Mouse (Mus musculus): ENCODE measurements around the gene Gm44973. TPM values are rescaled to one million over a fixed set of nuclear protein-coding genes. Genes with fewer than 3 reads are reported as not detected.

The Gm44973 gene
- polyA plus RNA-seq, 1 experiment from 2014 or later, result 2.0 TPM

GRCm38 (mm10) chr7:5037467-5037866, 22.2 kb downstream of the Gm44973 start:
- Histone ChIP-seq H3K9ac (no peak overlapping the region), H3K27ac (peak overlapping the region; percentile 96), H3K4me1 (no peaks in the 10 kb centered on the region), H3K4me3 (replicated peaks) (peak overlapping the region; percentile 65), H3K27me3 (replicated peaks) (no peaks in the 10 kb centered on the region), H3K36me3 (peaks cover 38% of the 10 kb centered on the region), H3K9me3 (no peaks in the 10 kb centered on the region), H3K4me2 (peak overlapping the region; percentile 54)
- 88% methylated on average over 8 of the region's 8 CpGs for WGBS
- no peak for ATAC-seq (ENCODE audit: insufficient read depth, low FRiP score, low read depth)

DNA sequence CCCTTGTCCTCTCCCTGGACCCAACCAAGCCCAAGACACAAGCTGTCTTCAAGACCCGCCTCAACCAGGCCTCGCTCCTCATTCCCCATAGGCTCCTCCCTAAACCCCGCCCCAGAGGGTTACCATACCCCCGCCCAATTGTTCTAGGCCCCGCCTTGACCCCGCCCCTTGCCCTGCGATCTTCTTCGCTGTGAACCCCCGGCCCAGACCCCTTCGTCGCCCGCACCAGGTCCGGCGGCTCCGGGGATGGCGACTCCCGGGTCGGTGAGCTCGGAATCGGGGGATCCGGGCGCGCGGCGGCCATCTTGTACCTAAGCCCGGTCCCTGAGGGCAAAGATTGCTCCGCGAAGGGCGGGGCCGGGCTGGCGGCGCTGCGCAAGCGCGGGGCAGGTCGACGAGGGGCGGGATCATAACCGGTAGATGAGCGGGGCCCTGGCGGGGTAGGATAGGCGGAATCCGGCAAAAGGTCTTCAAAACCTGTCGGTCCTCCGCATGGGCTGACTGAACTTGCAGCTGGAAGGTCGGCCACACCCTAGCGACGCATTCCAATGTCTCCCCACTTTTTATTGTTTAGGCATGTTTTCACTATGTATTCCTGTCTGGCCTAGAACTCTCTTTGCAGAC, 22.9 kb downstream of the Gm44973 start, which contains the start of gene Zfp784:
Zfp784 (minus strand) TSS at position 338 of the 624 bp plus-strand sequence.
- H3K27me3 ChIP-seq (replicated peaks), result no peaks in the 10 kb centered on the region
- WGBS, result under 1% methylated on average over 48 of the region's 48 CpGs
- H3K36me3 ChIP-seq, result peaks cover 30% of the 10 kb centered on the region
- ATAC-seq (ENCODE audit: insufficient read depth, low FRiP score, low read depth), result peak; percentile 98
- peak within 1 kb of the TSS; percentile 65 for H3K4me3 ChIP-seq (replicated peaks)
- H3K4me1 ChIP-seq, result no peaks in the 10 kb centered on the region
- H3K27ac ChIP-seq, result peak within 1 kb of the TSS; percentile 96
- no peaks in the 10 kb centered on the region for H3K9me3 ChIP-seq
- peak within 1 kb of the TSS; percentile 58 for H3K9ac ChIP-seq
- H3K4me2 ChIP-seq, result peak within 1 kb of the TSS; percentile 54

GRCm38 (mm10) chr7:5038940-5039339, 23.6 kb downstream of the Gm44973 start:
- no peak for ATAC-seq (ENCODE audit: insufficient read depth, low FRiP score, low read depth)
- Histone ChIP-seq H3K4me3 (replicated peaks) (peak overlapping the region; percentile 65), H3K27ac (peak overlapping the region; percentile 96), H3K9ac (peak overlapping the region; percentile 58; the same call in 1 of the 2 replicates), H3K9me3 (no peaks in the 10 kb centered on the region), H3K27me3 (replicated peaks) (no peaks in the 10 kb centered on the region), H3K4me2 (peak overlapping the region; percentile 54), H3K4me1 (no peaks in the 10 kb centered on the region), H3K36me3 (peaks cover 23% of the 10 kb centered on the region)
- 15% methylated on average over 5 of the region's 5 CpGs for WGBS

DNA sequence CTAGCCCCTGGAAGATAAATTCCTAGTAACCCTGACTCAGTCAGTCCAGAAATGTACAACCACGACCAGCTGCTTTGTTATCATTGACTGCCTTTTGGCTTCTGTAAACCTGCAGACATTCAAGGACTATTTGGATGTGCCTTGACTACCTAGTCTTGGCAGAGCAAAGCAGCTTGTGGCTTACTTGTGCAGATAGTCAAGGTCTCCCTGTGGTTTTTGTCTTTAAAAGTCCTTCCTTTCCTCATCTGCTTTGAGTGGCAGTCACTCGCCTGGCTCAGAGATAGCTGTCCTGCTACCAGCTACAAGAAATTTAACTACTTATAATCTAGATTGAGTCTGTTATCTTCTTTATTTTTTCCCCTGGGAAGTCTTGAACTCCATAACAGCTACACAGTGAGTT, 29.7 kb downstream of the Gm44973 start:
- Histone ChIP-seq H3K27me3 (replicated peaks) (no peaks in the 10 kb centered on the region), H3K9ac (no peak overlapping the region), H3K27ac (no peak overlapping the region), H3K9me3 (no peaks in the 10 kb centered on the region), H3K4me2 (no peak overlapping the region), H3K4me1 (no peaks in the 10 kb centered on the region), H3K4me3 (replicated peaks) (no peak overlapping the region), H3K36me3 (no peaks in the 10 kb centered on the region)
- 67% methylated on average over 2 of the region's 2 CpGs for WGBS
- no peak for ATAC-seq (ENCODE audit: insufficient read depth, low FRiP score, low read depth)

- Histone ChIP-seq H3K27ac (no peak overlapping the region), H3K36me3 (no peaks in the 10 kb centered on the region), H3K9ac (no peak overlapping the region), H3K27me3 (replicated peaks) (no peaks in the 10 kb centered on the region), H3K4me1 (0 out of 2 replicates have a peak, but pooled peaks cover 6% of the 10 kb centered on the region), H3K4me2 (no peak overlapping the region), H3K4me3 (replicated peaks) (no peak overlapping the region), H3K9me3 (no peaks in the 10 kb centered on the region)
- no peak for ATAC-seq (ENCODE audit: insufficient read depth, low FRiP score, low read depth)
- WGBS, result 74% methylated on average over 2 of the region's 2 CpGs
Observed at GRCm38 (mm10) chr7:5046112-5046511, 30.8 kb downstream of the Gm44973 start.

GRCm38 (mm10) chr7:5047313-5047712, 32.0 kb downstream of the Gm44973 start:
- Histone ChIP-seq H3K4me2 (no peak overlapping the region), H3K27me3 (replicated peaks) (peaks cover 6% of the 10 kb centered on the region), H3K36me3 (no peaks in the 10 kb centered on the region), H3K9ac (no peak overlapping the region), H3K4me1 (0 out of 2 replicates have a peak, but pooled peaks cover 6% of the 10 kb centered on the region), H3K27ac (no peak overlapping the region), H3K9me3 (no peaks in the 10 kb centered on the region), H3K4me3 (replicated peaks) (no peak overlapping the region)
- 21% methylated on average over 2 of the region's 2 CpGs for WGBS
- no peak for ATAC-seq (ENCODE audit: insufficient read depth, low FRiP score, low read depth)

GRCm38 (mm10) chr7:5051193-5052192, 36.2 kb downstream of the Gm44973 start, which contains the start of gene Zfp580:
Zfp580 (plus strand) TSS chr7:5051538.
- Histone ChIP-seq H3K4me3 (replicated peaks) (peak within 1 kb of the TSS; percentile 81), H3K27ac (peak within 1 kb of the TSS; percentile 72; the same call in 1 of the 2 replicates), H3K9me3 (no peaks in the 10 kb centered on the region), H3K27me3 (replicated peaks) (peaks cover 47% of the 10 kb centered on the region), H3K4me2 (peak within 1 kb of the TSS; percentile 80), H3K9ac (peak within 1 kb of the TSS; percentile 7; the same call in 1 of the 2 replicates), H3K4me1 (peaks cover 23% of the 10 kb centered on the region), H3K36me3 (no peaks in the 10 kb centered on the region)
- peak; percentile 74; the same call in 1 of the 2 replicates for ATAC-seq (ENCODE audit: insufficient read depth, low FRiP score, low read depth)
- under 1% methylated on average over 65 of the region's 65 CpGs for WGBS

DNA sequence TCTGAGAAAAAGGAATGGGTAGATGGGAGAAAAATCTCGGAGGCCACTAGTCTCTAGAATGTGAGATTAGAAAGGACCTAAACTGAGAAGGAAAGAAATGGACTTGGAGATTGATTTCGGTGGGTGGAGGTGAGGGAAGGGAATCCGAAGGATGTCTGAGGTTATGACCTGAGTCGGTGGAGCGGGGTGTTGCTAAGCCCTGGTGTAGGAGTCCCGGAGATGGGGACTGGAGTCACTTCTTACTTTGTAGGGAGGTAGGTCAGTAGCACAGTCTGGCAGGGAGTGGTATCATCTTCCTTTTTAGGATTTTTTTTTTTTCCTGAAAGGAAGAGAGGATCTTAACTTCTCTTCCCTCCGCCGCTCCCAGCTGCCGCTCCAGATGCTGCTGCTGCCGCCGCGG, 37.1 kb downstream of the Gm44973 start:
- Histone ChIP-seq H3K4me2 (peak overlapping the region; percentile 80), H3K4me3 (replicated peaks) (peak overlapping the region; percentile 81), H3K27ac (no peak overlapping the region), H3K36me3 (no peaks in the 10 kb centered on the region), H3K27me3 (replicated peaks) (peaks cover 56% of the 10 kb centered on the region), H3K9ac (peak overlapping the region; percentile 29; the same call in 1 of the 2 replicates), H3K9me3 (no peaks in the 10 kb centered on the region), H3K4me1 (peaks cover 31% of the 10 kb centered on the region)
- 2% methylated on average over 12 of the region's 12 CpGs for WGBS
- ATAC-seq (ENCODE audit: insufficient read depth, low FRiP score, low read depth), result no peak

DNA sequence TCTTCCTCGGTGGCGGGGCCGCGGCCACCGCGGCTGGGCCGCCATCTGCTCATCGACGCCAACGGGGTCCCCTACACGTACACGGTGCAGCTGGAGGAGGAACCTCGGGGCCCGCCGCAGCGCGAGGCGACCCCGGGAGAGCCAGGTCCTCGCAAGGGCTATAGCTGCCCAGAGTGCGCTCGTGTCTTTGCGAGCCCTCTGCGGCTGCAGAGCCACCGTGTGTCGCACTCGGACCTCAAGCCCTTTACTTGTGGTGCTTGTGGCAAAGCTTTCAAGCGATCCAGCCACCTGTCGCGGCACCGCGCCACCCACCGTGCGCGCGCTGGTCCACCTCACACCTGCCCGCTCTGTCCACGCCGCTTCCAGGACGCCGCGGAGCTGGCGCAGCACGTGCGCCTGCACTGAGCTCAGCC, 37.6 kb downstream of the Gm44973 start:
- Histone ChIP-seq H3K9me3 (no peaks in the 10 kb centered on the region), H3K9ac (peak overlapping the region; percentile 29), H3K4me3 (replicated peaks) (peak overlapping the region; percentile 81), H3K4me2 (peak overlapping the region; percentile 80), H3K4me1 (peaks cover 31% of the 10 kb centered on the region), H3K27ac (no peak overlapping the region), H3K27me3 (replicated peaks) (peaks cover 61% of the 10 kb centered on the region), H3K36me3 (no peaks in the 10 kb centered on the region)
- ATAC-seq (ENCODE audit: insufficient read depth, low FRiP score, low read depth), result no peak
- 6% methylated on average over 45 of the region's 45 CpGs for WGBS

- Histone ChIP-seq H3K4me1 (peaks cover 31% of the 10 kb centered on the region), H3K4me3 (replicated peaks) (peak overlapping the region; percentile 81), H3K27me3 (replicated peaks) (peaks cover 67% of the 10 kb centered on the region), H3K9ac (no peak overlapping the region), H3K36me3 (no peaks in the 10 kb centered on the region), H3K9me3 (no peaks in the 10 kb centered on the region), H3K27ac (no peak overlapping the region), H3K4me2 (peak overlapping the region; percentile 80)
- ATAC-seq (ENCODE audit: insufficient read depth, low FRiP score, low read depth), result no peak
- WGBS, result 10% methylated on average over 32 of the region's 32 CpGs
Observed at GRCm38 (mm10) chr7:5053456-5054179, 38.3 kb downstream of the Gm44973 start.

DNA sequence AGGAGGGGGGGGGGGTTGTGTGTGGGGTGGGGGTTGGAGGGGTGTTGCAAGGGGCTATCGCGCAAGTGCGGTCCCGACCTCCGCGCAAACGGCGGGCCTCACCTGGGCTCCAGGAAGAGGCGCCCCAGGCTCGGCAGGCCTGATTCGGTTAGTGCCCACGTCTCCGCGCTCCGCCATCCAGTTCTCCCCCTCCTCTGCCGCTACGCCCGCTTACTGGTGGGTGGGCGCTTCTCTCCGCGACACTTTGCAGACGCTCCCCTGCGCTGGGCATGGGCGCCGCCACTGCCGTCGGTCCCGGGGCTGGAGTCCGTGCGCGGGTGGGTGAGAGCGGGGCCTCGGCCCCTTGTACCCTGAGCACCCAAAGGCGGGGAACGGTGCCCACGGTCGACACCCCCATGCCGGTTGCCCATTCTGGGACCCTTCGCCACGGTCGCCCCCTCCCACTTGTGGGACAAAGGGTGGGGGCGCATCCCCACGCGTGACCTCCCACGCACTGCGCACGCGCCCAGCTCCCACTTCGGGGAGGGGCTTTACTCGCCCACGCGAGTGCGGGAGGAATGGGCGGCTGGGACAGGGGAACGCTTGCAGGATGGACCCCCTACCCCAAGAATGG, 41.5 kb downstream of the Gm44973 start:
- no peaks in the 10 kb centered on the region for H3K9me3 ChIP-seq
- peak overlapping the region; percentile 52 for H3K4me3 ChIP-seq (replicated peaks)
- H3K27me3 ChIP-seq (replicated peaks), result peaks cover 66% of the 10 kb centered on the region
- peak overlapping the region; percentile 11; the same call in 1 of the 2 replicates for H3K27ac ChIP-seq
- WGBS, result 2% methylated on average over 55 of the region's 55 CpGs
- peak overlapping the region; percentile 50 for H3K9ac ChIP-seq
- no peak for ATAC-seq (ENCODE audit: insufficient read depth, low FRiP score, low read depth)
- H3K36me3 ChIP-seq, result no peaks in the 10 kb centered on the region
- peak overlapping the region; percentile 75 for H3K4me2 ChIP-seq
- H3K4me1 ChIP-seq, result peaks cover 37% of the 10 kb centered on the region

Data from stomach, embryonic 15.5 days (tissue).